Mouse (Mus musculus) intestine, postnatal 0 days (tissue): ENCODE data around the gene Hic2. TPM values are rescaled to one million over a fixed set of nuclear protein-coding genes. Genes with fewer than 3 reads are reported as not detected.
A peak's percentile ranks its signal among the peaks of the same experiment; 100 is the strongest.

ENCODE experiments used
- ATAC-seq: fragments of 200-750 bp; cut with Nextera tagmentation; 2 replicates; pipeline ENCODE4 v1.8.0; 2017; ENCODE audit warnings: mild to moderate bottlenecking, moderate TSS enrichment, moderate library complexity
- H3K27ac ChIP-seq: fragments of 300-500 bp; sonication (generic); 2 replicates; pipeline ENCODE4 v1.5.1; 2014; ENCODE audit warnings: mild to moderate bottlenecking, low read depth, low read length, moderate library complexity
- H3K27me3 ChIP-seq: fragments of 300-500 bp; sonication (generic); replicated peaks from 2 replicates; pipeline ENCODE4 v1.6.1; 2014; ENCODE audit warnings: low read length, mixed read lengths; ENCODE audit not compliant: control insufficient read depth, insufficient read depth
- H3K36me3 ChIP-seq: fragments of 300-500 bp; sonication (generic); 2 replicates; pipeline ENCODE4 v1.6.1; 2014; ENCODE audit warnings: mild to moderate bottlenecking, moderate library complexity; ENCODE audit not compliant: control insufficient read depth, insufficient read depth
- H3K4me1 ChIP-seq: fragments of 300-500 bp; sonication (generic); replicated peaks from 2 replicates; pipeline ENCODE4 v1.6.1; 2014; ENCODE audit warnings: antibody characterized with exemption, low read length, mixed read lengths; ENCODE audit not compliant: control insufficient read depth, insufficient read depth
- H3K4me2 ChIP-seq: fragments of 300-500 bp; sonication (generic); replicated peaks from 2 replicates; pipeline ENCODE4 v1.6.1; 2014; ENCODE audit warnings: low read depth, mild to moderate bottlenecking, moderate library complexity
- H3K4me3 ChIP-seq: fragments of 300-500 bp; sonication (generic); 2 replicates; pipeline ENCODE4 v1.5.1; 2014; ENCODE audit warnings: low read depth, low read length
- H3K9ac ChIP-seq: fragments of 300-500 bp; sonication (generic); 2 replicates; pipeline ENCODE4 v1.6.1; 2014; ENCODE audit warnings: mild to moderate bottlenecking, low read depth, low read length
- H3K9me3 ChIP-seq: fragments of 300-500 bp; sonication (generic); 2 replicates; pipeline ENCODE4 v1.6.1; 2016; ENCODE audit warnings: mixed run types; ENCODE audit not compliant: control insufficient read depth
- CTCF ChIP-seq: sonication (generic); IDR thresholded peaks from 2 replicates; pipeline ENCODE4 v1.5.1; 2016; ENCODE audit warnings: low read depth, mild to moderate bottlenecking, control low read depth, antibody characterized with exemption, moderate library complexity
- WGBS: fragments of 180-500 bp; shearing (Covaris S2); extraction: QIAGEN DNeasy Blood & Tissue Kit; methylation state at CpG from one replicate; pipeline ENCODE4 v1.1.7; 2014; 5-methylcytosine and 5-hydroxymethylcytosine counted together
- polyA plus RNA-seq: library from polyadenylated mRNA; unstranded; fragments of >200 nt; fragmentation: Nextera tagmentation; extraction: Ambion mirVana; gene quantifications from 2 replicates; pipeline ENCODE4 v1.2.1, GENCODE M21; 2015

Hic2 gene
- polyA plus RNA-seq, 1 experiment from 2014 or later, result 1.4 TPM

DNA sequence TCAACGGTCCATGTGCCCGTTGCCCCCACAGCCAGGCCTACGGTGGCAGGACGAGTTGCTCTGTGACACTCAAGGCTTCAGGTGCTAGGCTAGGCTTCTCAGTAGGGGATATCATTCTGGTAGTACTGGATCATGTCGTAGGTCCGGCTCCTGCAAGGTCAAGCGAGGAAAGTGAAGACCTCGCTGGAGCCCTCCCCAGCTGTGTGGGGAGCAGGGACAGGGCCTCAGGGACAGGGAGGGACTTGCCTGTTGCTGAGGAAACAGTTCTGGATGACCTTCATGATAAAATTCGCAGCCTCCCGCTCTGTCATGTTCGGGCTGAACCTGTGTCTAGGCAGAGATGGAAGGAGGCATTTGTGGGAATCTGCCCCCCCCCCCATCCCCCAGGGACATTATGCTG lies 47.1 kb downstream of the Hic2 start:
- no peak for ATAC-seq
- WGBS, result 95% methylated on average over 11 of the region's 11 CpGs
- H3K36me3 ChIP-seq, result peaks cover 44% of the 10 kb centered on the region
- no peak overlapping the region for H3K27ac ChIP-seq
- no peak overlapping the region for H3K9ac ChIP-seq
- peaks cover 9% of the 10 kb centered on the region for H3K4me1 ChIP-seq
- no peaks in the 10 kb centered on the region for H3K9me3 ChIP-seq
- no peak for TF ChIP-seq CTCF
- no peak overlapping the region for H3K4me3 ChIP-seq
- no peak overlapping the region for H3K4me2 ChIP-seq
- peaks cover 16% of the 10 kb centered on the region; the same call in 1 of the 2 replicates for H3K27me3 ChIP-seq

GRCm38 (mm10) chr16:17283151-17283550 lies 49.8 kb downstream of the Hic2 start:
- Histone ChIP-seq H3K9me3 (no peaks in the 10 kb centered on the region), H3K36me3 (peaks cover 63% of the 10 kb centered on the region), H3K27ac (no peak overlapping the region), H3K27me3 (0 out of 2 replicates have a peak, but pooled peaks cover 1% of the 10 kb centered on the region), H3K4me3 (no peak overlapping the region), H3K4me1 (no peaks in the 10 kb centered on the region), H3K9ac (no peak overlapping the region), H3K4me2 (no peak overlapping the region)
- WGBS, result 80% methylated on average over 6 of the region's 6 CpGs
- TF ChIP-seq CTCF, result no peak
- ATAC-seq, result no peak

- 73% methylated on average over 2 of the region's 2 CpGs for WGBS
- TF ChIP-seq CTCF, result no peak
- no peaks in the 10 kb centered on the region for H3K4me1 ChIP-seq
- H3K4me3 ChIP-seq, result no peak overlapping the region
- no peak for ATAC-seq
- H3K9ac ChIP-seq, result no peak overlapping the region
- H3K27ac ChIP-seq, result no peak overlapping the region
- no peaks in the 10 kb centered on the region for H3K27me3 ChIP-seq
- no peaks in the 10 kb centered on the region for H3K9me3 ChIP-seq
- H3K36me3 ChIP-seq, result peaks cover 69% of the 10 kb centered on the region
- H3K4me2 ChIP-seq, result no peak overlapping the region
These were observed 53.7 kb downstream of the Hic2 start for GRCm38 (mm10) chr16:17287103-17287502.

DNA sequence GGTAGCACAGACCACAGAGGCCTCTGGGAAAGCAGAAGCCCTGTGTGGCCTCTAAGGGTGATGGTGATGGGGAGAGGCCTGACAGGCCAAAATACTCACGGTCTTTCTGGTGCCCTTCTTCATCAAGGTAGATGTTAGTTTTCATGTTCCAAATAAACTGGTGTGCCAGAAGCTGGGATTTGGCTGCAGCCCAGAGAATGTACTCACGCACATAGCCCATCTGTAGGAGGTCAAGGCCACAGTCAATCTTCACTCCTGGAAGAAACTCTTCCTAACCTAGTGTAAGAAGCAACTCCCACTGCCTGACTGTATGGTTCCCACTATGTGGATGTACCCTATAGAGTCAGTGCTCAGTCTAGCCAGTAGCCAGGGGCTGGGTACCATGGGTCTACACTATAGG lies 57.6 kb downstream of the Hic2 start:
- WGBS, result 84% methylated on average over 2 of the region's 2 CpGs
- no peak overlapping the region for H3K4me2 ChIP-seq
- no peak overlapping the region for H3K9ac ChIP-seq
- ATAC-seq, result no peak
- no peaks in the 10 kb centered on the region for H3K4me1 ChIP-seq
- TF ChIP-seq CTCF, result no peak
- H3K27ac ChIP-seq, result no peak overlapping the region
- peaks cover 60% of the 10 kb centered on the region for H3K36me3 ChIP-seq
- no peak overlapping the region for H3K4me3 ChIP-seq
- H3K27me3 ChIP-seq, result no peaks in the 10 kb centered on the region
- H3K9me3 ChIP-seq, result no peaks in the 10 kb centered on the region

GRCm38 (mm10) chr16:17292751-17293150 lies 59.4 kb downstream of the Hic2 start:
- Histone ChIP-seq H3K27me3 (no peaks in the 10 kb centered on the region), H3K9ac (no peak overlapping the region), H3K9me3 (no peaks in the 10 kb centered on the region), H3K4me3 (no peak overlapping the region), H3K4me2 (no peak overlapping the region), H3K27ac (no peak overlapping the region), H3K36me3 (peaks cover 62% of the 10 kb centered on the region), H3K4me1 (no peaks in the 10 kb centered on the region)
- TF ChIP-seq CTCF, result peak; percentile 95
- ATAC-seq, result no peak
- 0% methylated on average over 2 of the region's 2 CpGs for WGBS

DNA sequence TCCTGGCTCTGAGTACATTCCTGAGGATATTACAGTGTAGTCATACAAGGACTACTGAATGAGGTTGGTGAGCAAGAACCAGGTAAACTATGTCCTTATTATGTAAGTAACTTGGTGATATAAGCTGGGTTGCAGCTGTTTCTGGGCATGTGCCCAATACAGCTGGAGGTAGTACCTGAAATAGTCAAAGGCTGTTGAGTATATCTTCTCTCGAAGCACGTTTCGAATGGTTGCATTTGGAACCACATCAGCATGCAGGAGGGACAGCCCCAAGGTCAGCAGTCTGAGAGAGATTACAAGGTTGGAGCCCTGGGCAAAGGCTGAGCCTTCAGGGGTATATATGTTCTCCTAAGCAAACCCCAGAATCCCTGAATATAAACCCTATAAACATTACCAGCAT lies 67.4 kb downstream of the Hic2 start:
- H3K27ac ChIP-seq, result no peak overlapping the region
- ATAC-seq, result no peak
- H3K4me2 ChIP-seq, result no peak overlapping the region

More for the DNA sequence above, 67.4 kb downstream of the Hic2 start:
- H3K9me3 ChIP-seq, result no peaks in the 10 kb centered on the region
- H3K4me1 ChIP-seq, result no peaks in the 10 kb centered on the region
- no peak overlapping the region for H3K4me3 ChIP-seq
- no peaks in the 10 kb centered on the region for H3K27me3 ChIP-seq
- H3K9ac ChIP-seq, result no peak overlapping the region
- H3K36me3 ChIP-seq, result peaks cover 62% of the 10 kb centered on the region
- 91% methylated on average over 3 of the region's 3 CpGs for WGBS
- TF ChIP-seq CTCF, result no peak
